10 mouse cellular contexts compared by ENCODE assay signal in the genomic region with DNA sequence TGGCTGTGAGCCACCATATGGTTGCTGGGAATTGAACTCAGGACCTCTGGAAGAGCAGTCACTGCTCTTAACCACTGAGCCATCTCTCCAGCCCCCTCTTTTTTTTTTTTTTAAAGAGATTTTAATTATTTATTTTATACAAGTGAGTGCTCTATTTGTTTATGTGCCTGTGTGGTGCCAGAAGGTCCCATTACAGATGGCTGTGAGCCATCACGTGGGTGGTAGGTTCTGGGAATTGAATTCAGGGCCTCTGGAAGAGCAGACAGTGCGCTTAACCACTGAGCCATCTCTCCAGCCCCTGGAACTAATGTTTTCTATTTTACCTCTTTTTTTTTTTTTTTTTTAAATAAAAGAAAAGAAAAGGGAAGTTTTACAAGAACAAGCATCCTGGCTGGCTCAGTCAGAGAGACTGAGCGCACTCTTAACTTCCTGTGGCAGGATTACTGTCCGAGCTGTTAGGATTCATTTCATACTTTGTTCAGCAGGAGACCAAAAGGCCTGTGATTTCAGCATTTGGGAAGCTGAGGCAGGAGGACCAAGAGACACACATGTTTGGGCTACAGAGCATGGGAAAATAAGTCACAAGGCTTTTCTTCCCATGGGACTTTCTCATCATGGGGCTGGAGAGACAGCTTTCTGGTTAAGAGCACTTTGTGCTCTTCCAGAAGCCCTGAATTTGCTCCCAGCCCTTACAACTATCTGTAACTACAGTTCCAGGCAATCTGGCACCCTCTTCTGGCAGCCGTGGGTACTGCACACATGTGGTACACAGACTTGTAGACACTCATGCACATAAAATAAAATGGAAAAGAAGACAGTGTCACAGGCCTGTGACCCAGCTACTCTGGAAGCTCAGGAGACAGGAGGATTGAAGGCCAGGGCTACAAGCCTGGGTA. TPM values are rescaled to one million over a fixed set of nuclear protein-coding genes. Genes with fewer than 3 reads are reported as not detected.
DNase-seq lines count a peak whose midpoint lies in the region; ATAC-seq and TF ChIP-seq lines count a peak whose summit lies in the region.
"Had no signal": no experiment of that assay in that cellular context is flagged by ENCODE, and none has a peak within 500 bp of the region (broad histone marks: within the 10 kb centered on the region; RNA-seq: fewer than 3 reads in every experiment).

No protein-coding gene starts in this region.

- no peaks in the 10 kb centered on the region for H3K36me3 ChIP-seq in hindbrain, embryonic 11.5 days (ENCODE audit: control insufficient read depth, insufficient read depth, low read length)
- H3K36me3 ChIP-seq in hindbrain, embryonic 13.5 days, result no peaks in the 10 kb centered on the region
- no peaks in the 10 kb centered on the region for H3K36me3 ChIP-seq in spleen, adult 2 months (ENCODE audit: control insufficient read depth, insufficient read depth, low read length)
- H3K36me3 ChIP-seq: limb, embryonic 13.5 days; neural tube, embryonic 13.5 days had no signal

- no peak overlapping the region for H3K4me2 ChIP-seq in hindbrain, embryonic 11.5 days (replicated peaks; ENCODE audit: low read depth, low read length)
- H3K4me2 ChIP-seq in hindbrain, embryonic 13.5 days, result no peak overlapping the region
- H3K4me2 ChIP-seq: limb, embryonic 13.5 days; neural tube, embryonic 13.5 days had no signal

- no peak for ATAC-seq in hindbrain, embryonic 11.5 days (ENCODE audit: low FRiP score)
- ATAC-seq in hindbrain, embryonic 13.5 days (ENCODE audit: low FRiP score), result no peak
- no peak for ATAC-seq in cerebellum, adult (ENCODE audit: insufficient number of reproducible peaks, low FRiP score, low TSS enrichment)

- H3K27ac ChIP-seq in hindbrain, embryonic 11.5 days (ENCODE audit: low read depth, low read length), result no peak overlapping the region
- H3K27ac ChIP-seq in hindbrain, embryonic 13.5 days, result no peak overlapping the region
- no peak overlapping the region for H3K27ac ChIP-seq in spleen, adult 2 months (ENCODE audit: insufficient read depth, low read length)
- H3K27ac ChIP-seq in bone marrow macrophage, adult 2 months (ENCODE audit: insufficient read depth, low read depth, low read length), result peak overlapping the region; percentile 87
- H3K27ac ChIP-seq: limb, embryonic 13.5 days; neural tube, embryonic 13.5 days had no signal

- peak; percentile 4; the same call in 1 of the 2 replicates for TF ChIP-seq CTCF in spleen, adult 2 months (IDR thresholded peaks at IDR 0.05; ENCODE audit: extremely low read depth, insufficient read depth, insufficient read length, insufficient replicate concordance)
- TF ChIP-seq CTCF in bone marrow macrophage, adult 2 months (IDR thresholded peaks at IDR 0.05; ENCODE audit: low read depth, low read length), result peak; percentile 64

- no peaks in the 10 kb centered on the region for H3K4me1 ChIP-seq in hindbrain, embryonic 11.5 days (replicated peaks; ENCODE audit: control insufficient read depth, insufficient read depth, low read length)
- H3K4me1 ChIP-seq in hindbrain, embryonic 13.5 days (replicated peaks), result peaks cover 2% of the 10 kb centered on the region
- peaks cover 1% of the 10 kb centered on the region; the same call in 1 of the 2 replicates for H3K4me1 ChIP-seq in spleen, adult 2 months (ENCODE audit: control insufficient read depth, insufficient read depth, insufficient read length)
- H3K4me1 ChIP-seq in bone marrow macrophage, adult 2 months (ENCODE audit: control insufficient read depth, insufficient read depth, low read length), result peaks cover 34% of the 10 kb centered on the region

- DNase-seq in hindbrain, embryonic 11.5 days (ENCODE audit: low spot score), result peak; percentile 40
- no peak for DNase-seq in spleen, adult 2 months (ENCODE audit: low read depth in 1 of 2, low spot score in 2 of 2)
- no peak for DNase-seq in spleen, postnatal 36 days (ENCODE audit: low spot score in 2 of 2)
- DNase-seq in testis, postnatal 14 days (ENCODE audit: low spot score), result peak; percentile 68
- no peak for DNase-seq in thymus, postnatal 10 days (ENCODE audit: low spot score in 2 of 2)

- H3K4me3 ChIP-seq in hindbrain, embryonic 11.5 days (ENCODE audit: low read depth, low read length), result no peak overlapping the region
- H3K4me3 ChIP-seq in hindbrain, embryonic 13.5 days, result no peak overlapping the region
- H3K4me3 ChIP-seq in spleen, adult 2 months (ENCODE audit: extremely low read depth, insufficient read depth, insufficient read length), result no peak overlapping the region
- no peak overlapping the region for H3K4me3 ChIP-seq in bone marrow macrophage, adult 2 months (ENCODE audit: insufficient read depth, low read length)
- H3K4me3 ChIP-seq: limb, embryonic 13.5 days; neural tube, embryonic 13.5 days had no signal

- 90% methylated on average over 5 of the region's 5 CpGs for WGBS in hindbrain, embryonic 11.5 days
- 91% methylated on average over 5 of the region's 5 CpGs for WGBS in hindbrain, embryonic 13.5 days
- 63% methylated on average over 5 of the region's 5 CpGs for WGBS in spleen, adult 2 months

- no peak for TF ChIP-seq POLR2A in spleen, adult 2 months (IDR thresholded peaks at IDR 0.05; ENCODE audit: low read depth, low read length)
- no peak for TF ChIP-seq POLR2A in bone marrow macrophage, adult 2 months (IDR thresholded peaks at IDR 0.05; ENCODE audit: borderline replicate concordance, low read depth, low read length)

- no peaks in the 10 kb centered on the region for H3K9me3 ChIP-seq in hindbrain, embryonic 11.5 days (ENCODE audit: control insufficient read depth, low read length)
- no peaks in the 10 kb centered on the region for H3K9me3 ChIP-seq in hindbrain, embryonic 13.5 days

- H3K27me3 ChIP-seq in hindbrain, embryonic 11.5 days (ENCODE audit: control insufficient read depth, insufficient read depth, low read length), result no peaks in the 10 kb centered on the region
- peaks cover 3% of the 10 kb centered on the region; the same call in 1 of the 2 replicates for H3K27me3 ChIP-seq in hindbrain, embryonic 13.5 days
- no peaks in the 10 kb centered on the region for H3K27me3 ChIP-seq in spleen, adult 2 months (ENCODE audit: control insufficient read depth, insufficient read depth, low read length)
- H3K27me3 ChIP-seq: limb, embryonic 13.5 days; neural tube, embryonic 13.5 days had no signal

- H3K9ac ChIP-seq in hindbrain, embryonic 11.5 days (ENCODE audit: low read depth, low read length), result no peak overlapping the region
- H3K9ac ChIP-seq in hindbrain, embryonic 13.5 days, result no peak overlapping the region
- H3K9ac ChIP-seq: limb, embryonic 13.5 days; neural tube, embryonic 13.5 days had no signal

RNA-seq across cellular contexts. Expression of gene Wbp2, which starts 9.7 kb away (rescaled TPM):
- polyA plus RNA-seq in hindbrain, embryonic 11.5 days (2014; fragmentation: Nextera tagmentation; extraction: Ambion mirVana), result 85.4 and 88.6 TPM in 2 replicates
- 129 and 133 TPM in 2 replicates for polyA plus RNA-seq in hindbrain, embryonic 13.5 days (2015; fragmentation: Nextera tagmentation; extraction: Ambion mirVana)
- polyA plus RNA-seq in spleen, adult 2 months (2012; rRNA removed), result 135 and 162 TPM in 2 replicates
- polyA plus RNA-seq in bone marrow macrophage, adult 2 months (2012; ENCODE audit: insufficient read depth, insufficient read length, missing spikeins), result 134 and 155 TPM in 2 replicates

RNA-seq across cellular contexts. Expression of gene Unc13d, which starts 18.7 kb away (rescaled TPM):
- 1.1 and 1.3 TPM in 2 replicates for polyA plus RNA-seq in hindbrain, embryonic 11.5 days (2014; fragmentation: Nextera tagmentation; extraction: Ambion mirVana)
- 1.5 and 2.0 TPM in 2 replicates for polyA plus RNA-seq in hindbrain, embryonic 13.5 days (2015; fragmentation: Nextera tagmentation; extraction: Ambion mirVana)
- 49.4 and 65.0 TPM in 2 replicates for polyA plus RNA-seq in spleen, adult 2 months (2012; rRNA removed)
- 23.2 and 32.3 TPM in 2 replicates for polyA plus RNA-seq in bone marrow macrophage, adult 2 months (2012; ENCODE audit: insufficient read depth, insufficient read length, missing spikeins)

RNA-seq across cellular contexts. Expression of gene Trim47, which starts 30.5 kb away (rescaled TPM):
- 3.0 TPM in 2 replicates for polyA plus RNA-seq in hindbrain, embryonic 11.5 days (2014; fragmentation: Nextera tagmentation; extraction: Ambion mirVana)
- 3.9 and 4.5 TPM in 2 replicates for polyA plus RNA-seq in hindbrain, embryonic 13.5 days (2015; fragmentation: Nextera tagmentation; extraction: Ambion mirVana)
- 19.4 and 26.1 TPM in 2 replicates for polyA plus RNA-seq in spleen, adult 2 months (2012; rRNA removed)
- polyA plus RNA-seq in bone marrow macrophage, adult 2 months (2012; ENCODE audit: insufficient read depth, insufficient read length, missing spikeins), result 32.1 and 38.5 TPM in 2 replicates

RNA-seq across cellular contexts. Expression of gene Trim65, which starts 34.5 kb away (rescaled TPM):
- polyA plus RNA-seq in hindbrain, embryonic 11.5 days (2014; fragmentation: Nextera tagmentation; extraction: Ambion mirVana), result 1.4 and 2.5 TPM in 2 replicates
- 1.9 and 2.3 TPM in 2 replicates for polyA plus RNA-seq in hindbrain, embryonic 13.5 days (2015; fragmentation: Nextera tagmentation; extraction: Ambion mirVana)
- polyA plus RNA-seq in spleen, adult 2 months (2012; rRNA removed), result 23.7 and 26.0 TPM in 2 replicates
- polyA plus RNA-seq in bone marrow macrophage, adult 2 months (2012; ENCODE audit: insufficient read depth, insufficient read length, missing spikeins), result 22.4 and 23.4 TPM in 2 replicates

RNA-seq across cellular contexts. Expression of gene Mrpl38, which starts 42.2 kb away (rescaled TPM):
- 93.2 and 100 TPM in 2 replicates for polyA plus RNA-seq in hindbrain, embryonic 11.5 days (2014; fragmentation: Nextera tagmentation; extraction: Ambion mirVana)
- polyA plus RNA-seq in hindbrain, embryonic 13.5 days (2015; fragmentation: Nextera tagmentation; extraction: Ambion mirVana), result 76.4 and 78.2 TPM in 2 replicates
- polyA plus RNA-seq in spleen, adult 2 months (2012; rRNA removed), result 37.3 and 40.3 TPM in 2 replicates
- polyA plus RNA-seq in bone marrow macrophage, adult 2 months (2012; ENCODE audit: insufficient read depth, insufficient read length, missing spikeins), result 19.2 and 31.8 TPM in 2 replicates

Comparison
In these comparisons a context has a peak if more than half of its experiments do, and no peak if none do; other contexts are left out.
1. DNase-seq: peak in hindbrain, embryonic 11.5 days (single experiment) and testis, postnatal 14 days (single experiment); none in spleen, adult 2 months (0 of 2), spleen, postnatal 36 days (0 of 2) and thymus, postnatal 10 days (0 of 2).